Mouse (Mus musculus): ENCODE measurements around the gene Hnrnpm.

- no peak for TF ChIP-seq CTCF (IDR thresholded peaks at IDR 0.05; ENCODE audit: low read depth)
- no peak for TF ChIP-seq EP300 (IDR thresholded peaks at IDR 0.05; ENCODE audit: low read depth)
Measured at GRCm38 (mm10) chr17:33631236-33631635, 55.4 kb downstream of the Hnrnpm start.

Measured in liver, embryonic 14.5 days (tissue).